Mouse (Mus musculus) gastrocnemius, adult 2 months (tissue): ENCODE data around the gene Dgki. TPM values are rescaled to one million over a fixed set of nuclear protein-coding genes. Genes with fewer than 3 reads are reported as not detected.
A peak's percentile ranks its signal among the peaks of the same experiment; 100 is the strongest.

Experiments
- DNase-seq: peaks from one replicate; pipeline ENCODE4 v3.0.0; 2022
- H3K27ac ChIP-seq: fragments of 200-600 bp; 2 replicates; pipeline ENCODE4 v1.8.1; 2022; ENCODE audit warnings: mild to moderate bottlenecking
- H3K4me3 ChIP-seq: fragments of 200-600 bp; 2 replicates; pipeline ENCODE4 v1.8.1; 2022; ENCODE audit warnings: mild to moderate bottlenecking, moderate library complexity
- CTCF ChIP-seq: fragments of 200-600 bp; IDR thresholded peaks from 2 replicates; pipeline ENCODE4 v1.8.1; 2022; ENCODE audit warnings: antibody characterized with exemption, mild to moderate bottlenecking, moderate library complexity
- intact Hi-C: fragments of 180-260 bp; cut with DNase I; formaldehyde crosslinking; loops from one replicate; pipeline ENCODE4 v1.15.1; 2025
- total RNA-seq, 2 experiments: library from RNA; stranded (reverse); gene quantifications; 2 replicates each; pipeline ENCODE4 v1.2.3; 2021

The Dgki gene
- total RNA-seq, 2 experiments from 2014 or later = 0.25 TPM; not detected in 1

DNA sequence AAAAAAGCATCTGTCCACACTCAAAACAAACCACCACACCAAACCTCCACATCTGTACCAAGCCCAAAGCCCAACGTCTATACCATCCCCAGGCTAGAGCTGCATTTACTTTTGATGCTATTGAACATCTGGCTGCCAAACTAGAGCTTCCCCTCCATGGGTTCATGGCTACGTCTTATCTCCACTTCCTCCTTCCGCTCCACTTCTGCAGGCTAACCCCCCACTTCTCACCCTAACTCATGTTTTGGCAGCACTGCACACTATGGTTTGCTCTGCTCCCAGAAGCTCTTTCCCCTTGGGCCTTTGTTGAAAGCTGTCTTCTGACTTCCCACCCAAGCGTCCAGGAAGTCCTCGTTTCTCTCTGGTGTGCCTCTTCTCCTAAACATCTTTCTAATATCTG, 319.5 kb downstream of the Dgki start:
- no peak overlapping the region for H3K4me3 ChIP-seq
- DNase-seq = no peak
- intact Hi-C loops = no loop called here
- TF ChIP-seq CTCF = no peak
- H3K27ac ChIP-seq = no peak overlapping the region

DNA sequence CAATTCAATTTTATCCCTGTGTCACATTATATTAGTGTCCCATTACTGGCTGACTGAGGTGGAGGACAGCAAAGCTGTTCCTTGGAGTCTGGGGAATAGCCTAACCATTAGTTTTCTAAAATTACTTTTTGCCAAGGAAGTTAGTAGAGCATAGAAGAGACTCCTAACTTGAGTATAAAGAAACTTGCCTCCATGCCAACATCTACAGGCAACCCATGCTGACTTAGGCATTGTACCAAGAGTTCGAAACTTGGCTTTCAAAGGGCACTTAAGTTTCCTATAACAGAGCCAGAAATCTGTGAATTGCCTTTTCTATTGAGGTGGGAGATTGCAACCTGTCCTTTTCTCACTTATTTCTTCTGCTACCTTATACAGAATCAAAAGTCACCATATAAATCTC, 321.8 kb downstream of the Dgki start:
- TF ChIP-seq CTCF = no peak
- intact Hi-C loops = no loop called here
- DNase-seq = no peak
- Histone ChIP-seq H3K4me3 (no peak overlapping the region), H3K27ac (no peak overlapping the region)

DNA sequence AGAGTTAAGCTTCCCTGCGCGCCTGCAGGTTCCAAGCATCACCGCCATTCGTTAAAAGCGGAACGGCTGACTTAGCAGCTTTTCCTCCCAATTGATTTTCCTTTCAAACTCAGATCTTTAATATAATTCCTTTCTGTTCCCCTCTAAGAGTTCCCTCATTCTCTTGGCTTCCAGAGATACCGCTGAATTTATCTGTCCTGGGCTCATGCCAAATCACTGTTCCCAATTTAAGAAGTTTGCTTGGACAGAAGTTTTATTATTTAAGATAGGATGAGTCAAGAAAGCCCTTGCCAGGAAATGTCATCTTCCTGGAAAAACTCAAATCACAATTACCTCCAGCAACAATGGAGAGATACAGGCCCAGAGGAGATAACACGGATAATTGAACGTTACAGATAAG, 326.9 kb downstream of the Dgki start:
- Histone ChIP-seq H3K27ac (no peak overlapping the region), H3K4me3 (no peak overlapping the region)
- no peak for DNase-seq
- intact Hi-C loops = no loop called here
- TF ChIP-seq CTCF = no peak

DNA sequence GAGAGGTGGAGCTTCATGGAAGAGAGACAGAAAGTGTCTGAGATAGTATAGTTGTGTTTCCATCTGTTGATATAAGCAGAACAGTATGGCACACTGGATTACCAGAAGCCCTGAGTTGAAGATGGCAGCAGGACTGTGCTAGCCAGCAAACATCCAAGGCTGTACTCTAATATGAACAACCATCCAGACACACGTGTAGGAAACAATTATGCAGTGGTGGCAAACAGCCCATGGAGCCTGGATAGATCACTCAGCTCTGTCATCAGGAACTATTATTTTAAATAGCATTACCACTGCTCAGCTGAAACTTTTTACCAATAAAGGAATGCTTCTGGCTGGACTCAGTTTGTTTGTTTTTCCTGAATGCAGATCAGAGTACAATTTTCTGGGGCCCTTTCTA, 327.5 kb downstream of the Dgki start:
- no peak for DNase-seq
- intact Hi-C loops = no loop called here
- TF ChIP-seq CTCF = no peak
- H3K27ac ChIP-seq = no peak overlapping the region
- H3K4me3 ChIP-seq = no peak overlapping the region

DNA sequence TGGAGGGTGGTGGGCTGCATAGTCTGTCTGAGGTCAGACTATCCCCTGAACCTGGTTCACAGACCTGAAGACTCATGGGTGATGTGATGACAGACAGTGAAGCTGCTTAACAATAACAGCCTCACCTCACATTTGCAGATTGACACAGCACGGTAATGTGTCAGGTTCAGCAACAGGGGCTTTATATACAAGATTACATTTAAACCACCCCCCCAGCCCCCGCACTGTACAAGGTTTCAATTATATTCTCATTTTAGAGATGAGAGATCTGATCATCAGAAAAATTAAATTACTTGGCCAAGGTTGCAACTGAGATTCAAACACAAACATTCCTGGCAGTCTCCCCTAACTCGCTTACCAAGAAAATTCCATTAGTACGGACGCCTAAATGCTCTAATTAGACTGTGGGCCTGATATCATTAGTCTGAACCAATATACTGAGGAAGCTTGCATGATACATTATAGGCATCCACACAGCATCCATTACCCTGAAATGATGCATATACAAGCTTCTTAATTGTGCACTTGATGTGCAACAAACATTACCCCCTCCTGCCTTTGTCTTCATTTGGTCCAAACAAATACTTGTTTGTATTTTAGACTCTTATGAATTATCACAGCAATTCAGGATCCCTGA, 330.6 kb downstream of the Dgki start:
- no peak overlapping the region for H3K4me3 ChIP-seq
- DNase-seq = no peak
- no peak for TF ChIP-seq CTCF
- intact Hi-C loops = no loop called here
- no peak overlapping the region for H3K27ac ChIP-seq

DNA sequence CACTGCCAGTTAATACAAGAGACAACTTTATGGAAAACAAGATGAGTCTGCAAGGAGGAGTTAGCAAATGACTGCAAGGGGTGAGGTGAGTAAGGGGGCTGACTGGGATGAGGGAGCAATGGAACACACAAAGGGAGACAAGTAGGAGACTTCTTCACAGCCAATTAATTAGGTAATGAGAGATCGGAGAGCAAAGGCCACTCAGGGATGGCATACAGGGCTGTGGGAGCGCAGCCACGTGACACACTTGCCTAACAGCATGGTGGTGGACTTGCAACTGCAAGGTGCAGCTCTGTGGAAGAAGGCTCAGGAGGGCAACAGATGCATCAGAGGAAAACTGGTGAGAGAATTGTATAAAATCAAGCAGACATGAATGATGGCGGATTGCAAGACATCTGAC, 339.3 kb downstream of the Dgki start:
- Histone ChIP-seq H3K4me3 (no peak overlapping the region), H3K27ac (no peak overlapping the region)
- TF ChIP-seq CTCF = no peak
- DNase-seq = no peak
- intact Hi-C loops = no loop called here

DNA sequence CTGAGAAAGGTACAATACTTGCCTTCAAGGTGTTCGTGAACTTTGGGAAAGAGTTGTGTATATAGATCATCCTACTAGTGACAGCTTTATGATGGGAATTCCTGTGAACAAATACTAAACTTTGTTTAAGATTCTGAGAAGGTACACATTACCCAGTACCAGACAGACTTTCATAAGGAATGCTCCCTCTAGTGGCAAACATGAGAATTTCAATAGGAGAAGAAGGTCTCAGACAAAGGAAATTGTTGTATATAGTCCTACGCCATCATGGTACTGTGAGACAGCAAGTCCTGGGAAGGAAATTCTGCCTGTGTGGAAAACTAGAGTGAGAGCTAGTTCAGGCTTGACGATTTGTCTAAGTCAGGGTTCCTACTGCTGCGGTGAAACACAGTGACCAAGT, 344.7 kb downstream of the Dgki start:
- Histone ChIP-seq H3K27ac (no peak overlapping the region), H3K4me3 (no peak overlapping the region)
- TF ChIP-seq CTCF = peak; percentile 57
- no peak for DNase-seq
- intact Hi-C loops = no loop called here

DNA sequence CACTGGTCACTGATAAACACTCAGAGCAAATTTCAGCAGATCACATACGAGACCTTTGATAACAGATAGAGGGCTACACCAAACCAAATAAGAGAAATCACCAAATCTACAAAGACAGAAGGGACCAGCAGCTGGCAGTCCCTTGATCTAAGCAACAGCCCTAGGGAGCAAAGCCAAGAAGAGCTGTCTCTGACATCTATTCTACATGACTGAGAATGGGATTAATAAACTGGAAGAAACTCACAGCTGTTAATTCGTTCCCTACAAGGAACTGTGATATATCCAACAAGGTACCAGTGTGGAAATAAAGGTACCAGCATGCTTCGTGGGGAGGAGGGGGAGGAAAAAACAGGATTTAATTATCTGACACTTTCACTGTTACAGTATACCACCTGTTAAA, 349.3 kb downstream of the Dgki start:
- Histone ChIP-seq H3K27ac (no peak overlapping the region), H3K4me3 (no peak overlapping the region)
- intact Hi-C loops = no loop called here
- no peak for TF ChIP-seq CTCF
- no peak for DNase-seq

DNA sequence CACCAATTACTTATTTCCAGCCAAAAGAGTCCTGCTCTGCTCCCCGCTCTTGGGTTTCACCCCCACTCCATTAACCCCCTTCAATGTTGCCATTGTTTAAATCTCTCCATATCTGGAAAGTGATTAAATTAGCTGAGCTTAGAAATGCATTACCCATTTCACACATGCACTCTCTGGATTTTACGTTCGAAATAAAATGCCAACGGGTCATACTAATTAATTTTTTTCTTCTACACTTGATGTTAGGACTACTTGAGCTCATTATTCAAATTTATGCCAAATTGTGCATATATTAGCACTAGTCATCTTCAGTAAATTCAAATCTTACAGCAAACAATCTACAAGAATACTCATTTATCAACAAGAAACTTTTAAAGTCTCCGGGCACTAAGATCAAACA, 352.1 kb downstream of the Dgki start:
- intact Hi-C loops = no loop called here
- H3K27ac ChIP-seq = no peak overlapping the region
- TF ChIP-seq CTCF = no peak
- DNase-seq = no peak
- no peak overlapping the region for H3K4me3 ChIP-seq

DNA sequence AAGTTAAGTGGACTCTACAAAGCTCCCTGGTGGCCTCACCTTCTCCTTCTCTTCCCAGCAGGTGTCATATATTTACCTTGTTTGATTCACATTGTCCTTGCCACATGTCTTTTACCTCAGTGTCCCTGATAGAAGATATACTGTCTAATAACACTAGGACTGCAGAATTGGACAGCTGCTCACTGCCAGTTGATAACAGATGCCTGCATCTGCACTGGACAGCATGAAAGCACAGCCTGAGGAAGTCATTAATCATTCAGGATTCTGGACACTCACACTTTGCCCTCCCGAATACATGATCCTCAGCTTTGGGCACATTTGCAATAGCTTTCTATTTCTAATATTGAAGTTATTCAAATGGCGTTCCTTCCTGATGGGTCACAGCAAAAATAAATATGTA, 362.5 kb downstream of the Dgki start:
- intact Hi-C loops = no loop called here
- no peak overlapping the region for H3K27ac ChIP-seq
- no peak for DNase-seq
- no peak overlapping the region for H3K4me3 ChIP-seq
- TF ChIP-seq CTCF = no peak

DNA sequence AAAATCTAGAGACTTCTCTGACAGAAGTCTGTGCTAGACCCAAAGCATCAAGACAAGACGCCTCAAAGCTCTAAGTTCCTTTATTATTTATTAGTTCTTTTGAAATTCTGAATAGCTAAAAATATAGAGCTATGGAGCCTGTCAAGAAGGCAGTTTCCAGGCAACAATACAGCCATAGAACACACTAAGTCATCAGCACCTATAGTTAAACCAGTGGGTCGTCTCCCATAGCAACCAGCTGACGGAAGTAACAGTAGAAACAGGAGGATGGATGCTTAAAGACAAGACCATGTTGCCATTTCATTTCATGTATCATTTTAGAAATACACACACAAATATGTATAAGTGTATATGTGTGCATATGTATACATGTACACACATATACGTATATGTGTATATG, 363.2 kb downstream of the Dgki start:
- no peak for DNase-seq
- intact Hi-C loops = no loop called here
- TF ChIP-seq CTCF = no peak
- no peak overlapping the region for H3K4me3 ChIP-seq
- no peak overlapping the region for H3K27ac ChIP-seq

DNA sequence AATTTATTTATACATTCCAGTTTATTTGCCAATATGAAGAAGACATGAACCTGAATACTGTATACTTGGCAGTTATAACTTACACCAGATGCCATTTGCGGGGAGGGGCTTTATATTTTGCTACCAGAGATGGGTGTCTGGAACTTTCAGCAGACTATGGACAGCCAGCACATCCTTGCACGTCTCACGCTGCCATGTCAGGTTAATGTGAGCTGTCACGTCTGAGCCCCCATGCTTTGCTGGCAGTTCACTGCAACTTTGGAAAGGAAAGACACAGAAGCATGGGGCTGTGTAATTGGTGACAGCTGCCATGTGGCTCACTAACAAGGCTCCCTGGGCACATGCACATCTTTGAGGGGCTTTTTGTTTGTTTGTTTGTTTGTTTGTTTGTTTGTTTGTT, 368.5 kb downstream of the Dgki start:
- H3K27ac ChIP-seq = no peak overlapping the region
- H3K4me3 ChIP-seq = no peak overlapping the region
- no peak for DNase-seq
- intact Hi-C loops = no loop called here
- TF ChIP-seq CTCF = no peak

DNA sequence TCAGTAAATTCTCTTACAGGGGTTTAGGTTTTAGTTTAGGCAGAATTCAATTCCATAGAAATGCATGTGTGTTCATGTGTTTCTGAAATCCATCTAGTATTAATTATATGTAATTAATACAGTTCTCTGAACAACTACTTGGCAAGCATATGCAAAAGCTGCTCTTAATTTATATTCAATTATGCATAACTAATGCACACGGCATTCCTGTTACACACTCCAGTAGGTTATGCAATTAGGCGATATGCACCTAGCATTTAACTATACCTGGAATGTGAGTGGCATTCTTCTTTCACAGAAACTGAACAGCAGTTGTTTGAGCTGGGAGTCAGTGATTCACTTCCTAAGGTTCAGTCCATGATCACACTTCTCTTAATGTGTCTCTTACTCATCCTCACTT, 370.2 kb downstream of the Dgki start:
- TF ChIP-seq CTCF = no peak
- no peak for DNase-seq
- H3K4me3 ChIP-seq = no peak overlapping the region
- intact Hi-C loops = no loop called here
- H3K27ac ChIP-seq = no peak overlapping the region

DNA sequence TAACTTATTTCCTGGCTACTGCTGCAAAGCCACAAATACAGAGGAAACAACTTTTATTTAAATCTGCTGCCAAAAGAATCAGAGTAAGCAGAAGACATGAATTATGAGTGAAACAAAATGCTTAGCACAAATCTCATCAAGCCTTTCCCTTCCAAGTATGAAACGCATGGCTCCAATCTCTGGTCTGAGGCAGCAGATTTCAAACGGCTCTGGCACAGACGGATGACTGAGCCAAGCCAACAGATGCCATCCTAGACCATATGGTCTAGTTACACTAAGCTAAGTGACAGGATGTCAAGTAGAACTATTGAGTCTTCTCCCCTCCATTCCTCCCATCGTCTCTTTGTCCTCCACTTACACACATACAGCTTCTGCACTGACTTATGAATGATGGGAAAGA, 373.5 kb downstream of the Dgki start:
- no peak overlapping the region for H3K27ac ChIP-seq
- intact Hi-C loops = no loop called here
- TF ChIP-seq CTCF = no peak
- H3K4me3 ChIP-seq = no peak overlapping the region
- no peak for DNase-seq

DNA sequence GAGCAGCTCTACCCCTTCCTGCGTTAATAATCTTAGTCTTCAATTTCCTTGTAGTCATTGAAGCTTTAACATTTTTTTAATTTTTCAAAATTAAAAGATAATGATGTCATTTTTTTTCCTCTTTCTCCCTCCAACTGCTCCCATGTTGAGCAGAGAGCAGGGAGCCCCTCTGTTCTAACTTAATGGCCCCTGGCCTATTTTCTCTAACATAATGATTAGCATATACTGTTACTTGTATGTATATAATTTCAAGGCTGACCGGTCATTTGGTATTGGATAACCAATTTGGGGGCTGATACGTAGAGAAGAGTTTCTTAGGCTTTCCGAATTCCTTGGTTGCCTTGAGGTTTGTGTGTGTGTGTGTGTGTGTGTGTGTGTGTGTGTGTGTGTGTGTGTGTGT, 378.0 kb downstream of the Dgki start:
- intact Hi-C loops = no loop called here
- no peak for TF ChIP-seq CTCF
- no peak overlapping the region for H3K27ac ChIP-seq
- no peak for DNase-seq
- H3K4me3 ChIP-seq = no peak overlapping the region
